In the genomic region with DNA sequence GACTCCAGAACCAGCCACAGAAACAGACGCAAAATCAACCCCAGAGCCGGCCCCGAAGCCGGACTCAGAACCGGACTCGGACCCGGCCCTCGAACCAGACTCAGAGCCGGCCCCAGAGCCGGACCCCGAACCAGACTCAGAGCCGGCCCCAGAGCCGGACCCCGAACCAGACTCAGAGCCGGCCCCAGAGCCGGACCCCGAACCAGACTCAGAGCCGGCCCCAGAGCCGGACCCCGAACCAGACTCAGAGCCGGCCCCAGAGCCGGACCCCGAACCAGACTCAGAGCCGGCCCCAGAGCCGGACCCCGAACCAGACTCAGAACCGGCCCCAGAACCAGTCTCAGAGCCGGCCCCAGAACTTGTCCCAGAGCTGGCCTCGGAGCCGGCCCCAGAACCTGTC, we compare ENCODE assay signal across 8 mouse cellular contexts. TPM values are rescaled to one million over a fixed set of nuclear protein-coding genes. Genes with fewer than 3 reads are reported as not detected.
DNase-seq lines count a peak whose midpoint lies in the region; ATAC-seq and TF ChIP-seq lines count a peak whose summit lies in the region.
"Not testable (repeated sequence)": the region's sequence is repeated elsewhere in the genome, so short reads cannot be mapped to it uniquely, and the experiment has no call there.
"Had no signal": no experiment of that assay in that cellular context is flagged by ENCODE, and none has a peak within 500 bp of the region (broad histone marks: within the 10 kb centered on the region; RNA-seq: fewer than 3 reads in every experiment).

Dgkk (plus strand) TSS at position 301 of the 400 bp plus-strand sequence.

- not testable (repeated sequence) for ATAC-seq in forebrain, embryonic 15.5 days (replicated peaks); heart, postnatal 0 days (ENCODE audit: insufficient read depth, low read depth); intestine, postnatal 0 days; limb, embryonic 14.5 days (ENCODE audit: low FRiP score, low read depth); lung, embryonic 15.5 days (ENCODE audit: borderline replicate concordance, extremely low read depth, low FRiP score, low TSS enrichment); neural tube, embryonic 11.5 days (ENCODE audit: insufficient read depth, low FRiP score, low TSS enrichment)

- peaks cover 44% of the 10 kb centered on the region for H3K27me3 ChIP-seq in embryonic facial prominence, embryonic 10.5 days (replicated peaks; ENCODE audit: low read depth, poor library complexity, severe bottlenecking)
- H3K27me3 ChIP-seq in forebrain, embryonic 15.5 days; heart, postnatal 0 days (ENCODE audit: control insufficient read depth, insufficient read depth, low read length); intestine, postnatal 0 days (replicated peaks; ENCODE audit: control insufficient read depth, insufficient read depth, low read length); limb, embryonic 14.5 days (ENCODE audit: control insufficient read depth, insufficient read depth, low read length); lung, embryonic 15.5 days: not testable (repeated sequence)
- peaks cover 11% of the 10 kb centered on the region for H3K27me3 ChIP-seq in neural tube, embryonic 11.5 days (ENCODE audit: control insufficient read depth, insufficient read depth, low read length)

- H3K9me3 ChIP-seq in embryonic facial prominence, embryonic 10.5 days; forebrain, embryonic 15.5 days; heart, postnatal 0 days (replicated peaks; ENCODE audit: control insufficient read depth, low read length); intestine, postnatal 0 days (ENCODE audit: control insufficient read depth); limb, embryonic 14.5 days (ENCODE audit: control insufficient read depth, low read length); lung, embryonic 15.5 days; neural tube, embryonic 11.5 days (ENCODE audit: control insufficient read depth, low read length): not testable (repeated sequence)

- not testable (repeated sequence) for H3K27ac ChIP-seq in embryonic facial prominence, embryonic 10.5 days (replicated peaks); forebrain, embryonic 15.5 days (replicated peaks); heart, postnatal 0 days (ENCODE audit: low read depth); intestine, postnatal 0 days (ENCODE audit: low read depth, low read length); limb, embryonic 14.5 days (replicated peaks; ENCODE audit: low read depth, low read length); lung, embryonic 15.5 days; neural tube, embryonic 11.5 days (ENCODE audit: low read depth, low read length)

- TF ChIP-seq CTCF in heart, postnatal 0 days (IDR thresholded peaks at IDR 0.05; ENCODE audit: low read depth); intestine, postnatal 0 days (IDR thresholded peaks at IDR 0.05; ENCODE audit: low read depth): not testable (repeated sequence)

- H3K36me3 ChIP-seq in embryonic facial prominence, embryonic 10.5 days (replicated peaks); forebrain, embryonic 15.5 days; heart, postnatal 0 days (replicated peaks; ENCODE audit: control insufficient read depth, insufficient read depth, low read length); intestine, postnatal 0 days (ENCODE audit: control insufficient read depth, insufficient read depth); limb, embryonic 14.5 days (ENCODE audit: control insufficient read depth, insufficient read depth, low read length); lung, embryonic 15.5 days; neural tube, embryonic 11.5 days (ENCODE audit: control insufficient read depth, insufficient read depth, low read length): not testable (repeated sequence)

- H3K4me3 ChIP-seq in embryonic facial prominence, embryonic 10.5 days = peak within 1 kb of the TSS; percentile 54
- H3K4me3 ChIP-seq in forebrain, embryonic 15.5 days = peak within 1 kb of the TSS; percentile 41
- H3K4me3 ChIP-seq in heart, postnatal 0 days (ENCODE audit: low read depth, low read length) = peak within 1 kb of the TSS; percentile 42
- H3K4me3 ChIP-seq in intestine, postnatal 0 days (ENCODE audit: low read depth, low read length) = peak within 1 kb of the TSS; percentile 29
- peak within 1 kb of the TSS; percentile 32 for H3K4me3 ChIP-seq in limb, embryonic 14.5 days (replicated peaks; ENCODE audit: low read length)
- H3K4me3 ChIP-seq in lung, embryonic 15.5 days = peak within 1 kb of the TSS; percentile 38
- H3K4me3 ChIP-seq in neural tube, embryonic 11.5 days (ENCODE audit: low read depth, low read length) = peak within 1 kb of the TSS; percentile 23; the same call in 1 of the 2 replicates

- TF ChIP-seq EP300 in heart, postnatal 0 days (IDR thresholded peaks at IDR 0.05; ENCODE audit: low read depth) = not testable (repeated sequence)

- 23% methylated on average over 26 of the region's 30 CpGs for WGBS in embryonic facial prominence, embryonic 10.5 days
- 37% methylated on average over 25 of the region's 30 CpGs for WGBS in forebrain, embryonic 15.5 days
- WGBS in heart, postnatal 0 days = 29% methylated on average over 19 of the region's 30 CpGs
- 24% methylated on average over 15 of the region's 30 CpGs for WGBS in intestine, postnatal 0 days
- 29% methylated on average over 6 of the region's 30 CpGs for WGBS in limb, embryonic 14.5 days
- WGBS in lung, embryonic 15.5 days = 27% methylated on average over 13 of the region's 30 CpGs
- WGBS in neural tube, embryonic 11.5 days = 33% methylated on average over 8 of the region's 30 CpGs

- H3K4me1 ChIP-seq in embryonic facial prominence, embryonic 10.5 days; heart, postnatal 0 days (ENCODE audit: control insufficient read depth, insufficient read depth); intestine, postnatal 0 days (replicated peaks; ENCODE audit: control insufficient read depth, insufficient read depth, low read length); limb, embryonic 14.5 days (ENCODE audit: control insufficient read depth, insufficient read depth, low read length); lung, embryonic 15.5 days; neural tube, embryonic 11.5 days (ENCODE audit: control insufficient read depth, insufficient read depth, low read length): not testable (repeated sequence)
- H3K4me1 ChIP-seq in forebrain, embryonic 15.5 days = 0 out of 2 replicates have a peak, but pooled peaks cover 11% of the 10 kb centered on the region

- H3K4me2 ChIP-seq in forebrain, embryonic 15.5 days (replicated peaks) = peak within 1 kb of the TSS; percentile 58
- H3K4me2 ChIP-seq in heart, postnatal 0 days (ENCODE audit: low read depth, low read length) = peak within 1 kb of the TSS; percentile 60
- peak within 1 kb of the TSS; percentile 56 for H3K4me2 ChIP-seq in intestine, postnatal 0 days (replicated peaks; ENCODE audit: low read depth)
- peak within 1 kb of the TSS; percentile 44 for H3K4me2 ChIP-seq in limb, embryonic 14.5 days (replicated peaks; ENCODE audit: low read depth, low read length, severe bottlenecking)
- peak within 1 kb of the TSS; percentile 62 for H3K4me2 ChIP-seq in lung, embryonic 15.5 days
- H3K4me2 ChIP-seq in neural tube, embryonic 11.5 days (ENCODE audit: low read depth) = peak within 1 kb of the TSS; percentile 49

- DNase-seq in embryonic facial prominence, embryonic 10.5 days (ENCODE audit: low spot score); heart, postnatal 0 days (ENCODE audit: low spot score); limb, embryonic 14.5 days (ENCODE audit: low spot score); neural tube, embryonic 11.5 days (ENCODE audit: low spot score): not testable (repeated sequence)

- not testable (repeated sequence) for TF ChIP-seq POLR2A in limb, embryonic 14.5 days (IDR thresholded peaks at IDR 0.05; ENCODE audit: borderline replicate concordance, extremely low read depth, insufficient read depth, insufficient read length)

- not testable (repeated sequence) for H3K9ac ChIP-seq in forebrain, embryonic 15.5 days (replicated peaks); heart, postnatal 0 days (replicated peaks; ENCODE audit: low read depth, low read length); intestine, postnatal 0 days (ENCODE audit: low read depth, low read length); limb, embryonic 14.5 days (ENCODE audit: low read depth, low read length, severe bottlenecking); lung, embryonic 15.5 days; neural tube, embryonic 11.5 days (ENCODE audit: low read length)

RNA-seq across cellular contexts. Expression of gene Dgkk, which starts in this region (rescaled TPM):
- polyA plus RNA-seq in embryonic facial prominence, embryonic 10.5 days (2016; fragmentation: Nextera tagmentation; extraction: Ambion mirVana) = 1.3 and 1.4 TPM in 2 replicates
- 0.54 and 0.66 TPM in 2 replicates for polyA plus RNA-seq in forebrain, embryonic 15.5 days (2015; fragmentation: Nextera tagmentation; extraction: Ambion mirVana)
- 1.6 and 1.7 TPM in 2 replicates for total RNA-seq in heart, postnatal 0 days (2014; rRNA removed; ENCODE audit: low replicate concordance)
- 0.49 and 0.54 TPM in 2 replicates for polyA plus RNA-seq in heart, postnatal 0 days (2015; fragmentation: Nextera tagmentation; extraction: Ambion mirVana)
- polyA plus RNA-seq in intestine, postnatal 0 days (2015; fragmentation: Nextera tagmentation; extraction: Ambion mirVana) = 0.04 TPM in 1 of 2 replicates, not detected in the other
- 0.96 and 0.98 TPM in 2 replicates for polyA plus RNA-seq in limb, embryonic 14.5 days (2012; rRNA removed)
- polyA plus RNA-seq in limb, embryonic 14.5 days (2014; fragmentation: Nextera tagmentation; extraction: Ambion mirVana) = 0.55 and 0.72 TPM in 2 replicates
- 0.48 and 0.56 TPM in 2 replicates for polyA plus RNA-seq in lung, embryonic 15.5 days (2015; fragmentation: Nextera tagmentation; extraction: Ambion mirVana)
- 0.49 and 0.61 TPM in 2 replicates for polyA plus RNA-seq in neural tube, embryonic 11.5 days (2014; fragmentation: Nextera tagmentation; extraction: Ambion mirVana)
- total RNA-seq: common myeloid progenitor, adult 5-6 weeks had no signal
